Mouse (Mus musculus) forebrain, embryonic 14.5 days (tissue): ENCODE measurements around the gene Ffar2. TPM values are rescaled to one million over a fixed set of nuclear protein-coding genes. Genes with fewer than 3 reads are reported as not detected.

ENCODE experiments used
- ATAC-seq: fragments of 200-750 bp; cut with Nextera tagmentation; 2 replicates; pipeline ENCODE4 v1.8.0; 2017; ENCODE audit warnings: mild to moderate bottlenecking, moderate library complexity
- DNase-seq: peaks from one replicate; pipeline ENCODE4 v3.0.0-alpha.2; 2015; ENCODE audit warnings: low spot score
- H3K27ac ChIP-seq: fragments of 300-500 bp; sonication (generic); 2 replicates; pipeline ENCODE4 v1.5.1; 2014; ENCODE audit warnings: low read depth, mild to moderate bottlenecking, control low read depth, low read length, moderate library complexity
- H3K27me3 ChIP-seq: fragments of 300-500 bp; sonication (generic); replicated peaks from 2 replicates; pipeline ENCODE4 v1.6.1; 2014; ENCODE audit warnings: low read length, control low read depth, mixed read lengths; ENCODE audit not compliant: control insufficient read depth, insufficient read depth
- H3K36me3 ChIP-seq: fragments of 300-500 bp; sonication (generic); 2 replicates; pipeline ENCODE4 v1.6.1; 2014; ENCODE audit warnings: low read length, control low read depth; ENCODE audit not compliant: control insufficient read depth, insufficient read depth
- H3K4me1 ChIP-seq: fragments of 300-500 bp; sonication (generic); 2 replicates; pipeline ENCODE4 v1.6.1; 2014; ENCODE audit warnings: antibody characterized with exemption, low read length, control low read depth; ENCODE audit not compliant: control insufficient read depth, insufficient read depth
- H3K4me2 ChIP-seq: fragments of 300-500 bp; sonication (generic); 2 replicates; pipeline ENCODE4 v1.6.1; 2014; ENCODE audit warnings: mild to moderate bottlenecking, control low read depth, low read length
- H3K4me3 ChIP-seq: fragments of 300-500 bp; sonication (generic); 2 replicates; pipeline ENCODE4 v1.5.1; 2014; ENCODE audit warnings: low read depth, low read length, control low read depth
- H3K9ac ChIP-seq: fragments of 300-500 bp; sonication (generic); 2 replicates; pipeline ENCODE4 v1.6.1; 2014; ENCODE audit warnings: mild to moderate bottlenecking, low read length, control low read depth, moderate library complexity
- H3K9me3 ChIP-seq: fragments of 300-500 bp; sonication (generic); replicated peaks from 2 replicates; pipeline ENCODE4 v1.6.1; 2016; ENCODE audit warnings: low read length, control low read depth, mixed read lengths; ENCODE audit not compliant: control insufficient read depth
- WGBS: fragments of 180-500 bp; shearing (Covaris S2); extraction: QIAGEN DNeasy Blood & Tissue Kit; methylation state at CpG from one replicate; pipeline ENCODE4 v1.1.7; 2014; 5-methylcytosine and 5-hydroxymethylcytosine counted together
- polyA plus RNA-seq: library from polyadenylated mRNA; unstranded; fragments of >200 nt; fragmentation: Nextera tagmentation; extraction: Ambion mirVana; gene quantifications from 2 replicates; pipeline ENCODE4 v1.2.1, GENCODE M21; 2014

Ffar2 gene
- polyA plus RNA-seq, 1 experiment from 2014 or later: 0.11 TPM

GRCm38 (mm10) chr7:30790141-30790540 is 33.4 kb downstream of the Ffar2 start:
- Histone ChIP-seq H3K36me3 (no peaks in the 10 kb centered on the region), H3K9ac (no peak overlapping the region), H3K4me2 (no peak overlapping the region), H3K27me3 (no peaks in the 10 kb centered on the region), H3K4me1 (peaks cover 5% of the 10 kb centered on the region; the same call in 1 of the 2 replicates), H3K27ac (no peak overlapping the region), H3K4me3 (no peak overlapping the region), H3K9me3 (no peaks in the 10 kb centered on the region)
- WGBS: 81% methylated on average over 10 of the region's 10 CpGs
- ATAC-seq (no peak), DNase-seq (no peak)

GRCm38 (mm10) chr7:30787377-30788022 is 36.1 kb downstream of the Ffar2 start, which contains the start of gene Krtdap:
Gene Krtdap (plus strand): TSS chr7:30787896.
- WGBS: 42% methylated on average over 15 of the region's 15 CpGs
- ATAC-seq: no peak

GRCm38 (mm10) chr7:30785721-30786546 is 37.6 kb downstream of the Ffar2 start:
- Histone ChIP-seq H3K4me2 (no peak overlapping the region), H3K4me1 (peaks cover 5% of the 10 kb centered on the region; the same call in 1 of the 2 replicates), H3K4me3 (no peak overlapping the region), H3K36me3 (no peaks in the 10 kb centered on the region), H3K27ac (no peak overlapping the region; the same call in 1 of the 2 replicates), H3K9me3 (no peaks in the 10 kb centered on the region), H3K27me3 (no peaks in the 10 kb centered on the region), H3K9ac (no peak overlapping the region)
- ATAC-seq: peak; percentile 72
- 34% methylated on average over 13 of the region's 13 CpGs for WGBS
- peak; percentile 73 for DNase-seq

More at GRCm38 (mm10) chr7:30787377-30788022, 36.1 kb downstream of the Ffar2 start, which contains the start of gene Krtdap:
- no peaks in the 10 kb centered on the region for H3K27me3 ChIP-seq
- H3K4me2 ChIP-seq: no peak within 1 kb of the TSS
- no peak for DNase-seq
- H3K4me3 ChIP-seq: no peak within 1 kb of the TSS
- H3K9ac ChIP-seq: no peak within 1 kb of the TSS
- peaks cover 5% of the 10 kb centered on the region; the same call in 1 of the 2 replicates for H3K4me1 ChIP-seq
- H3K9me3 ChIP-seq: no peaks in the 10 kb centered on the region
- no peak within 1 kb of the TSS for H3K27ac ChIP-seq
- H3K36me3 ChIP-seq: no peaks in the 10 kb centered on the region

- Histone ChIP-seq H3K27me3 (no peaks in the 10 kb centered on the region), H3K27ac (no peak overlapping the region), H3K9ac (no peak overlapping the region), H3K4me2 (no peak overlapping the region), H3K4me3 (no peak overlapping the region), H3K4me1 (peaks cover 5% of the 10 kb centered on the region; the same call in 1 of the 2 replicates), H3K9me3 (no peaks in the 10 kb centered on the region), H3K36me3 (no peaks in the 10 kb centered on the region)
- 84% methylated on average over 1 of the region's 1 CpGs for WGBS
- no peak for DNase-seq
- no peak for ATAC-seq
Observed at GRCm38 (mm10) chr7:30785154-30785553, 38.4 kb downstream of the Ffar2 start.

- ATAC-seq: no peak
- no peak overlapping the region for H3K9ac ChIP-seq
- H3K4me1 ChIP-seq: peaks cover 5% of the 10 kb centered on the region; the same call in 1 of the 2 replicates
- no peak overlapping the region for H3K27ac ChIP-seq
- H3K36me3 ChIP-seq: no peaks in the 10 kb centered on the region
- no peak overlapping the region for H3K4me2 ChIP-seq
- WGBS: 87% methylated on average over 3 of the region's 3 CpGs
- no peak for DNase-seq
- H3K4me3 ChIP-seq: no peak overlapping the region
- H3K9me3 ChIP-seq: no peaks in the 10 kb centered on the region
- H3K27me3 ChIP-seq: no peaks in the 10 kb centered on the region
Observed at GRCm38 (mm10) chr7:30782658-30783057, 40.9 kb downstream of the Ffar2 start.

GRCm38 (mm10) chr7:30781792-30782191 is 41.8 kb downstream of the Ffar2 start:
- no peak for DNase-seq

GRCm38 (mm10) chr7:30777911-30778310 is 45.7 kb downstream of the Ffar2 start:
- no peaks in the 10 kb centered on the region for H3K36me3 ChIP-seq
- no peak overlapping the region for H3K4me3 ChIP-seq
- ATAC-seq: no peak
- H3K9ac ChIP-seq: no peak overlapping the region
- no peaks in the 10 kb centered on the region for H3K4me1 ChIP-seq
- no peak for DNase-seq
- 59% methylated on average over 1 of the region's 1 CpGs for WGBS
- H3K27ac ChIP-seq: no peak overlapping the region
- no peaks in the 10 kb centered on the region for H3K9me3 ChIP-seq
- H3K27me3 ChIP-seq: no peaks in the 10 kb centered on the region
- no peak overlapping the region for H3K4me2 ChIP-seq

More at GRCm38 (mm10) chr7:30781792-30782191, 41.8 kb downstream of the Ffar2 start:
- H3K9me3 ChIP-seq: no peaks in the 10 kb centered on the region
- H3K36me3 ChIP-seq: no peaks in the 10 kb centered on the region
- peaks cover 5% of the 10 kb centered on the region; the same call in 1 of the 2 replicates for H3K4me1 ChIP-seq
- H3K4me2 ChIP-seq: no peak overlapping the region
- H3K27me3 ChIP-seq: no peaks in the 10 kb centered on the region
- no peak overlapping the region for H3K9ac ChIP-seq
- H3K4me3 ChIP-seq: no peak overlapping the region
- H3K27ac ChIP-seq: no peak overlapping the region
- no peak for ATAC-seq
- 69% methylated on average over 4 of the region's 4 CpGs for WGBS

GRCm38 (mm10) chr7:30777081-30777579 is 46.4 kb downstream of the Ffar2 start:
- H3K9ac ChIP-seq: no peak overlapping the region
- no peaks in the 10 kb centered on the region for H3K9me3 ChIP-seq
- no peaks in the 10 kb centered on the region for H3K36me3 ChIP-seq
- ATAC-seq: no peak
- no peak overlapping the region for H3K4me3 ChIP-seq
- DNase-seq: no peak
- H3K27me3 ChIP-seq: no peaks in the 10 kb centered on the region
- WGBS: 40% methylated on average over 7 of the region's 7 CpGs
- no peak overlapping the region for H3K27ac ChIP-seq
- H3K4me2 ChIP-seq: no peak overlapping the region
- no peaks in the 10 kb centered on the region for H3K4me1 ChIP-seq
